Mouse (Mus musculus) neural tube, embryonic 15.5 days (tissue): ENCODE results near the gene Pkn3. TPM values are rescaled to one million over a fixed set of nuclear protein-coding genes. Genes with fewer than 3 reads are reported as not detected.
A peak's percentile ranks its signal among the peaks of the same experiment; 100 is the strongest.

Experiments used
- ATAC-seq: fragments of 200-750 bp; cut with Nextera tagmentation; 2 replicates; pipeline ENCODE4 v1.8.0; 2017; ENCODE audit warnings: mild to moderate bottlenecking, moderate TSS enrichment, moderate library complexity; ENCODE audit not compliant: low FRiP score
- H3K27ac ChIP-seq: fragments of 300-500 bp; sonication (generic); replicated peaks from 2 replicates; pipeline ENCODE4 v1.5.1; 2015; ENCODE audit warnings: mild to moderate bottlenecking, inconsistent platforms
- H3K27me3 ChIP-seq: fragments of 300-500 bp; sonication (generic); replicated peaks from 2 replicates; pipeline ENCODE4 v1.6.1; 2015; ENCODE audit warnings: inconsistent platforms
- H3K36me3 ChIP-seq: fragments of 300-500 bp; sonication (generic); 2 replicates; pipeline ENCODE4 v1.6.1; 2015; ENCODE audit warnings: inconsistent platforms
- H3K4me1 ChIP-seq: fragments of 300-500 bp; sonication (generic); 2 replicates; pipeline ENCODE4 v1.6.1; 2015; ENCODE audit warnings: inconsistent platforms
- H3K4me2 ChIP-seq: fragments of 300-500 bp; sonication (generic); 2 replicates; pipeline ENCODE4 v1.6.1; 2015; ENCODE audit warnings: inconsistent platforms, mild to moderate bottlenecking, moderate library complexity
- H3K4me3 ChIP-seq: fragments of 300-500 bp; sonication (generic); replicated peaks from 2 replicates; pipeline ENCODE4 v1.5.1; 2015; ENCODE audit warnings: mild to moderate bottlenecking, inconsistent platforms
- H3K9ac ChIP-seq: fragments of 300-500 bp; sonication (generic); replicated peaks from 2 replicates; pipeline ENCODE4 v1.6.1; 2015; ENCODE audit warnings: mild to moderate bottlenecking, inconsistent platforms
- H3K9me3 ChIP-seq: fragments of 300-500 bp; sonication (generic); replicated peaks from 2 replicates; pipeline ENCODE4 v1.6.1; 2016; ENCODE audit warnings: inconsistent platforms
- WGBS: fragments of 180-500 bp; shearing (Covaris S2); methylation state at CpG from one replicate; pipeline ENCODE4 v1.1.7; 2015; ENCODE audit warnings: mixed read lengths; 5-methylcytosine and 5-hydroxymethylcytosine counted together
- polyA plus RNA-seq: library from polyadenylated mRNA; unstranded; fragments of >200 nt; fragmentation: Nextera tagmentation; extraction: Ambion mirVana; gene quantifications from 2 replicates; pipeline ENCODE4 v1.2.1, GENCODE M21; 2015

Pkn3 gene
- polyA plus RNA-seq, 1 experiment from 2014 or later = 2.0 TPM

GRCm38 (mm10) chr2:30084113-30084512 lies 6.6 kb downstream of the Pkn3 start:
- peak overlapping the region; percentile 49 for H3K4me2 ChIP-seq
- no peak for ATAC-seq
- no peak overlapping the region for H3K27ac ChIP-seq

DNA sequence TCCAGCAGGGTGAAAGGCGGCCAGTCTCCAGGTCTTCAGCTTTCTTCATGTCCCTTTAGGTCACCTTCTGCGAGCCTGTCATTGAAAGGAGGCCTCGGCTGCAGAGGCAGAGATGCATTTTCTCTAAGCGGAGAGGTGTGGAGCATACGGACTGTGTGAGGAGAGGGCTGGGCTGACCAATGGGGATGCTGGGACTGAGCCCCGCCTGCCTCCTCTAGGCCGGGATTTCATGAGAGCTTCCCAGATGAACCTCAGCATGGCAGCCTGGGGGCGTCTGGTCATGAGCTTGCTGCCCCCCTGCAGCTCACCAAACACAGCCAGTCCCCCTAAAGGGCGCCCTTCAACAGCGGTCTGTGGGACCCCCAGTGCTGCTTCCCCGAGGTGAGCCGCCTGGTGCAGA lies 7.1 kb downstream of the Pkn3 start:
- peaks cover 6% of the 10 kb centered on the region; the same call in 1 of the 2 replicates for H3K4me1 ChIP-seq
- H3K27ac ChIP-seq = no peak overlapping the region
- no peak overlapping the region for H3K9ac ChIP-seq
- 14% methylated on average over 12 of the region's 12 CpGs for WGBS
- H3K36me3 ChIP-seq = no peaks in the 10 kb centered on the region
- ATAC-seq = peak; percentile 50; the same call in 1 of the 2 replicates
- no peaks in the 10 kb centered on the region for H3K9me3 ChIP-seq
- no peaks in the 10 kb centered on the region for H3K27me3 ChIP-seq
- H3K4me2 ChIP-seq = peak overlapping the region; percentile 49
- H3K4me3 ChIP-seq = peak overlapping the region; percentile 13; the same call in 1 of the 2 replicates

More at GRCm38 (mm10) chr2:30084113-30084512, 6.6 kb downstream of the Pkn3 start:
- Histone ChIP-seq H3K4me3 (no peak overlapping the region), H3K4me1 (peaks cover 6% of the 10 kb centered on the region; the same call in 1 of the 2 replicates), H3K9me3 (no peaks in the 10 kb centered on the region), H3K9ac (no peak overlapping the region), H3K36me3 (no peaks in the 10 kb centered on the region), H3K27me3 (no peaks in the 10 kb centered on the region)
- WGBS = 51% methylated on average over 5 of the region's 5 CpGs

GRCm38 (mm10) chr2:30087310-30087709 lies 9.8 kb downstream of the Pkn3 start:
- Histone ChIP-seq H3K4me1 (peaks cover 6% of the 10 kb centered on the region; the same call in 1 of the 2 replicates), H3K4me2 (no peak overlapping the region), H3K36me3 (no peaks in the 10 kb centered on the region), H3K4me3 (no peak overlapping the region), H3K27ac (no peak overlapping the region), H3K9ac (no peak overlapping the region), H3K9me3 (no peaks in the 10 kb centered on the region), H3K27me3 (no peaks in the 10 kb centered on the region)
- ATAC-seq = no peak
- WGBS = 95% methylated on average over 4 of the region's 4 CpGs

DNA sequence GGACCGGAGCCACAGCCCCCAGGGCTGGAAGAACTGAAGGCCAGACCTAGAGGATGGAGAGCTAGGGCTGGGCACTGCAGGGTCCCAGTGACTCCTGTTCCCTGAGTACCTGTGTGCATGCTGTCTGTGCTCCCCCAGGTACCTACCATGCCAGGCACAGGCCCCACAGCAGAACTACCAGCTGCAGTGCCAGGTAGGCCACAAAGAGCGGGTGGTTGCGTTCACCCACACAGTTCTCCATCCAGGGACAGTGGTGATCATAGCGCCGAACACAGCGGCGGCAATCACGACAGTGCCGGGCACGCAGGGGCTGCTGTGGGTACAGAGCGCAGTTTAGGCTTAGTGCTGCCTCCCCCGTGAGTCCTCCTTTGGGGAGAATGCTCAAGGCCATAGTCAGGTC lies 14.0 kb downstream of the Pkn3 start:
- 95% methylated on average over 12 of the region's 12 CpGs for WGBS

GRCm38 (mm10) chr2:30092280-30092918 lies 14.9 kb downstream of the Pkn3 start:
- Histone ChIP-seq H3K4me2 (peak overlapping the region; percentile 88), H3K27me3 (no peaks in the 10 kb centered on the region), H3K9ac (peak overlapping the region; percentile 60; the same call in 1 of the 2 replicates), H3K36me3 (peaks cover 9% of the 10 kb centered on the region), H3K4me1 (peaks cover 23% of the 10 kb centered on the region), H3K4me3 (peak overlapping the region; percentile 67), H3K9me3 (no peaks in the 10 kb centered on the region), H3K27ac (no peak overlapping the region)
- ATAC-seq = no peak
- WGBS = 68% methylated on average over 6 of the region's 6 CpGs

More for the DNA sequence above, 14.0 kb downstream of the Pkn3 start:
- Histone ChIP-seq H3K4me1 (peaks cover 23% of the 10 kb centered on the region), H3K4me2 (no peak overlapping the region), H3K4me3 (no peak overlapping the region), H3K36me3 (peaks cover 1% of the 10 kb centered on the region; the same call in 1 of the 2 replicates), H3K9ac (no peak overlapping the region), H3K9me3 (no peaks in the 10 kb centered on the region), H3K27me3 (no peaks in the 10 kb centered on the region), H3K27ac (no peak overlapping the region)
- ATAC-seq = no peak

DNA sequence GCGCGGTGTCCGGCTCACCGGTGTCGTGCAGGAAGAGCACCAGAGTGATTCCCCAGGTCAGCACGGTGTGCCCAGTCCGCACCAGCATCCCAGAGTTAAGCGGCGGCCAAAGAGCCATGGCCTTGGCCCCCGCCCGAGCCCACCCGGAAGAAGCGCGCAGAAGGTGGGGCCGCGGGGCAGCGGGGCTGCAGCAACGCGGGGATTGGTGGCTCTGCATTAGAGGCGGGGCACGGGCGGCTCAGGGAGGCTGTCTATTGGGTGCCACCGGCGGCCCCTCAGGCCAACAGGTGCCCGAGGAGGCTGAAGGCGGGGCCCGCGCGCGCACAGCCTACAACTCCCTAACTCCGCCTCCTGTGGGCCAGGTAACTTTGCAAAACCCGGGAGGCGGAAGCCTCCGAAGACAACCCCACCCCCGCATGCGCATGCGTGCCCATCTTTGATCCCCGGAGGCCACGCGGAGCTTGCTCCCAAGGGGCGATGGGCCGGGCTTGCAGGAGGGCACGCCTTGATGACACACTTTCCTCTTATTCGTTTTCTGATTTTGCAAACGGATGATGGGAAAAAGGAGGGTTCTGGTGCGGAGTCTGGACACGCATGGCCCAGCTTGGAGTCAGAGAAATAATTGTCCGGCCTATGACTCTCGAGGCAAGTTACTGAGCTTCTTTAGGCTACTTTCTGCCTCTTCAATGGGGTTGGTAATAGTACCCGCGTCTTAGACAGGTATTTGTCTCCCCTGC lies 16.2 kb downstream of the Pkn3 start, which contains the start of gene Zdhhc12:
Gene Zdhhc12 (minus strand): TSS at position 178 of the 737 bp plus-strand sequence.
- peak within 1 kb of the TSS; percentile 88 for H3K4me2 ChIP-seq
- ATAC-seq = peak; percentile 97
- H3K36me3 ChIP-seq = peaks cover 18% of the 10 kb centered on the region
- H3K27me3 ChIP-seq = no peaks in the 10 kb centered on the region
- peak within 1 kb of the TSS; percentile 61 for H3K27ac ChIP-seq
- no peaks in the 10 kb centered on the region for H3K9me3 ChIP-seq
- peaks cover 23% of the 10 kb centered on the region for H3K4me1 ChIP-seq
- WGBS = under 1% methylated on average over 51 of the region's 51 CpGs
- H3K4me3 ChIP-seq = peak within 1 kb of the TSS; percentile 67
- peak within 1 kb of the TSS; percentile 60 for H3K9ac ChIP-seq

GRCm38 (mm10) chr2:30094208-30094588 lies 16.7 kb downstream of the Pkn3 start:
- H3K27ac ChIP-seq = peak overlapping the region; percentile 61
- no peaks in the 10 kb centered on the region for H3K27me3 ChIP-seq
- peak overlapping the region; percentile 60 for H3K9ac ChIP-seq
- H3K9me3 ChIP-seq = no peaks in the 10 kb centered on the region
- ATAC-seq = peak; percentile 10; the same call in 1 of the 2 replicates
- peak overlapping the region; percentile 67 for H3K4me3 ChIP-seq
- peaks cover 23% of the 10 kb centered on the region for H3K4me1 ChIP-seq
- H3K36me3 ChIP-seq = peaks cover 24% of the 10 kb centered on the region
- 2% methylated on average over 13 of the region's 13 CpGs for WGBS
- peak overlapping the region; percentile 88 for H3K4me2 ChIP-seq

GRCm38 (mm10) chr2:30095882-30096527 lies 18.5 kb downstream of the Pkn3 start:
- Histone ChIP-seq H3K4me1 (peaks cover 23% of the 10 kb centered on the region), H3K9me3 (no peaks in the 10 kb centered on the region), H3K9ac (no peak overlapping the region), H3K36me3 (peaks cover 42% of the 10 kb centered on the region), H3K27me3 (no peaks in the 10 kb centered on the region), H3K27ac (no peak overlapping the region), H3K4me3 (no peak overlapping the region), H3K4me2 (no peak overlapping the region)
- 87% methylated on average over 2 of the region's 2 CpGs for WGBS
- ATAC-seq = no peak

- Histone ChIP-seq H3K4me1 (0 out of 2 replicates have a peak, but pooled peaks cover under 1% of the 10 kb centered on the region), H3K9me3 (no peaks in the 10 kb centered on the region), H3K27ac (no peak overlapping the region), H3K9ac (no peak overlapping the region), H3K36me3 (peaks cover 82% of the 10 kb centered on the region), H3K4me3 (no peak overlapping the region), H3K27me3 (no peaks in the 10 kb centered on the region), H3K4me2 (no peak overlapping the region)
- 77% methylated on average over 4 of the region's 4 CpGs for WGBS
- no peak for ATAC-seq
Observed at GRCm38 (mm10) chr2:30100214-30100613, 22.7 kb downstream of the Pkn3 start.

DNA sequence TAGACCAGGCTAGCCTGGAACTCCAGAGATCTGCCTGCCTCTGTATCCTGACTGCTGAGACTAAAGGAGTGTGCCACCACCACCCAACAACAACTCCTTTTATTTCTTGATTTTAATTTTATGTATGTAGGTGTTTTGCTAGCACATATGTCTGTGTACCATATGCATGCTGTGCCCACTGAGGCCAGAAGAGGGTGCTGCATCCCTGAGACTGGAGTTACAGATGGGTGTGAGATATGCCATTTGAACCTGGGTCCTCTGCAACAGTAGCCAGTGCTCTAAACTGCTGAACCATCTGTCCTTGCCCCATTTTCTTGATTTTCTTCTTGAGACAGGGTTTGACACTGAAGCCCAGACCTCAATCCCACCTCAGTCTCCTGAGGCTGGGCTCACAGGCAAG lies 28.9 kb downstream of the Pkn3 start:
- no peak overlapping the region for H3K4me3 ChIP-seq
- ATAC-seq = no peak
- H3K36me3 ChIP-seq = peaks cover 97% of the 10 kb centered on the region
- H3K27me3 ChIP-seq = no peaks in the 10 kb centered on the region
- no peaks in the 10 kb centered on the region for H3K4me1 ChIP-seq
- H3K4me2 ChIP-seq = no peak overlapping the region
- no peaks in the 10 kb centered on the region for H3K9me3 ChIP-seq
- no peak overlapping the region for H3K9ac ChIP-seq
- no peak overlapping the region for H3K27ac ChIP-seq

- no peak overlapping the region for H3K4me2 ChIP-seq
- no peak overlapping the region for H3K27ac ChIP-seq
- no peak overlapping the region for H3K9ac ChIP-seq
- no peaks in the 10 kb centered on the region for H3K4me1 ChIP-seq
- 93% methylated on average over 5 of the region's 5 CpGs for WGBS
- no peaks in the 10 kb centered on the region for H3K27me3 ChIP-seq
- ATAC-seq = no peak
- peaks cover 96% of the 10 kb centered on the region for H3K36me3 ChIP-seq
- no peaks in the 10 kb centered on the region for H3K9me3 ChIP-seq
- H3K4me3 ChIP-seq = no peak overlapping the region
Observed at GRCm38 (mm10) chr2:30107646-30108045, 30.2 kb downstream of the Pkn3 start.
